Mouse (Mus musculus) retina, postnatal 1 day (tissue): Measurements from ENCODE around the gene Cenpu.

Experiments
- DNase-seq: peaks from one replicate; pipeline ENCODE4 v3.0.0-alpha.2; 2012

Cenpu gene

GRCm38 (mm10) chr8:46600959-46601707, 49.3 kb downstream of the Cenpu start:
- DNase-seq = no peak

GRCm38 (mm10) chr8:46603587-46603986, 51.8 kb downstream of the Cenpu start:
- DNase-seq = no peak

GRCm38 (mm10) chr8:46606930-46607329, 55.1 kb downstream of the Cenpu start:
- no peak for DNase-seq

- no peak for DNase-seq
Observed at GRCm38 (mm10) chr8:46611557-46611956, 59.7 kb downstream of the Cenpu start.

- peak; percentile 9 for DNase-seq
Observed at GRCm38 (mm10) chr8:46612913-46613312, 61.1 kb downstream of the Cenpu start.

GRCm38 (mm10) chr8:46613377-46613776, 61.5 kb downstream of the Cenpu start:
- peak; percentile 58 for DNase-seq

GRCm38 (mm10) chr8:46615936-46616335, 64.1 kb downstream of the Cenpu start:
- DNase-seq = no peak

- DNase-seq = peak; percentile 98
Observed at GRCm38 (mm10) chr8:46616879-46617689, 65.3 kb downstream of the Cenpu start, which contains the start of the genes Primpol and Casp3. Gene Primpol, minus strand, starts transcription at chr8:46617212. Gene Casp3, plus strand, starts transcription at chr8:46617291.

- DNase-seq = no peak
Observed at GRCm38 (mm10) chr8:46617690-46618620, 66.1 kb downstream of the Cenpu start.

GRCm38 (mm10) chr8:46618639-46619320, 67.0 kb downstream of the Cenpu start:
- peak; percentile 12 for DNase-seq

- DNase-seq = peak; percentile 43
Observed at GRCm38 (mm10) chr8:46622446-46623270, 70.8 kb downstream of the Cenpu start.

- DNase-seq = no peak
Observed at GRCm38 (mm10) chr8:46625166-46625565, 73.3 kb downstream of the Cenpu start.

GRCm38 (mm10) chr8:46626642-46627041, 74.8 kb downstream of the Cenpu start:
- no peak for DNase-seq

GRCm38 (mm10) chr8:46627881-46628280, 76.1 kb downstream of the Cenpu start:
- no peak for DNase-seq

- DNase-seq = no peak
Observed at GRCm38 (mm10) chr8:46628645-46629044, 76.8 kb downstream of the Cenpu start.
